Mouse (Mus musculus) granulocyte monocyte progenitor cell, adult 5-6 weeks (primary cell): ENCODE data around the gene Gm49661. TPM values are rescaled to one million over a fixed set of nuclear protein-coding genes. Genes with fewer than 3 reads are reported as not detected.

Source experiments
- ATAC-seq: replicated peaks from 2 replicates; pipeline ENCODE4 v1.8.0; 2016; ENCODE audit warnings: mild to moderate bottlenecking, moderate TSS enrichment, inconsistent platforms; ENCODE audit not compliant: poor library complexity, severe bottlenecking
- total RNA-seq, 2 experiments: library from RNA; stranded (forward) in 1 of 2; stranded (reverse) in 1 of 2; fragments of 200-712, 200-1000 nt in 1 of 2; fragments of >200 nt in 1 of 2; fragmentation: Nextera tagmentation in 1 of 2; gene quantifications; 2 replicates each; pipeline ENCODE4 v1.2.3; 2014 to 2017

Gene Gm49661
- total RNA-seq, 2 experiments from 2014 or later: not detected

DNA sequence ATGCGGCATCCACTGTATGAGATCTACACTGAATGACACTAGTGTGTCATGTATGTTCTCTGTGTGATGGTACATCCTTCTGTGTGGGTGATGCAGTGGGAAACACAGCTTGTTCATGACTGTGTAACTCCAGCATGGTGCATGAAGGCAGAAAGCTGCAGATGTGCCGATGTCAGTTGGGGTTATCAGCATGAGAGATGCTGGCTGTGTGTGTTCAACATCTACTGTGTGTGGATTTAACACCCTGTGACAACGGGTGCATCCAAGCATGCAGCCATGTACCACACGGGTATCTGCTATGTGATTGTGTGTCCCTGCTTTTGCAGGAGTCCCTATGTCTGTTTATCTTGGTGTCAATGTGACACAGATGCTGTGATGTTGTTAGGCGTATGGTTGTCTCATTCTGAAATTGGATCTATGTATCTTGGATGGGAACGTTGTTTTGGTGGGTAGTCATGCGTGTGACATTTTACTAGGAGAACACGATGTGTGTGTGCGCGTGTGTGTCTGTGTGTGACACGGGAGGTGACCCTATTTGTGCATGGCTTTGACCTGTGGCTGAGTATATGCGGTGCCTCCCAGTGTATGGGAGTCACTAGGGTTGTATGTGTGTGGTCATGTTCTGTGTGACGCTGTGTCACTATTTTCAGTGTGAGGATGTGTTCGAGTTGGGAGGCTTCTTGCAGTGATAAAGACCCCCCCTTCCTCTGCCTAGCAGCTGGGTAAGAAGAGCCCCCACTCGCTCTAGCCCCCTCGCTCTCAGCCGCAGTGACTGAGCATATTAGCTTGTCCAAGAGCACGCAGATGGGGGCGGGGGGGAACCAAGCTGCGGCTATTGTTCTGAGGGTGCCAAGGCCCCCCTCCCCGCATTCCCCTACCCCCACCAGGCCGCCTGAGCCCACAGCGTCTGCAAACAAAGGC is 32.9 kb downstream of the Gm49661 start:
- no peak for ATAC-seq

DNA sequence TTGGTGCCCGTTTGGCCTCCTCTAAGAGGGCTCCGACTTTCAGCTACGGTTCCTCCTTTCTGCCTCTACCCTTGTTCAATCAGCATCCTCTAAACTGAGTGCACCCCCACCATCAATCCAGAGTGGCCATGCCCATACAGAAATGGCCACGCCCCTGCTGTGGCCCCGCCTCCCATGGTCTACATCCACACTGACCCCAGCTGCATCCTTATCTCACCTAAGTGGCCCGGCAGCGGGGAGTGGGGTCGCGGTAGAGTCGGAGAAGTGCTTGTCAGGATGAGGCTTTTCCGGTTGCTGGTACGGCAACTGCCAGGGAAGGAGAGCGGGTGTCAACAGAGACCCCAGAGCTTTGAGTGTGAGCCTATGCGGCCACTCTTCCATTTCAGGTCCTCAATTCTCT is 33.7 kb downstream of the Gm49661 start:
- ATAC-seq: peak; percentile 33

DNA sequence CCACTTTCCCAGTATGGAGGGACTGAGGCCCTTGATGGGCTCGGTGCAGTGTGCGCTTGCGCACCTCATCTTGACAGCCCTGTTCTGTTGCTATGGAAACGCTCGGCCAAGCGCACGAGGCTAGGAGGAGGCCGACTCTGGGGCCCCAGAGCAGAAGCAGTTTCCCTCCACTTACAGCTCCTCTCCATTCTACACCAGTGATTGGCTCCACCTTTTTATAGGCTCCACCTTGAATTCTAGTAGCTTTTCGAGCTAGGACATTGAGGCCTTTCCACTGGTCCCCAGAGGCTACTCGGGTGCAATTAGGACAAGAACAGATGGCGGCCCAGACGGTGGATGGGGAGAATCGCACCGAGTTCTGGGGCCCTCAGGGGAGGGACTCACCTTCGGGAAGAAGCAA is 34.4 kb downstream of the Gm49661 start:
- no peak for ATAC-seq

DNA sequence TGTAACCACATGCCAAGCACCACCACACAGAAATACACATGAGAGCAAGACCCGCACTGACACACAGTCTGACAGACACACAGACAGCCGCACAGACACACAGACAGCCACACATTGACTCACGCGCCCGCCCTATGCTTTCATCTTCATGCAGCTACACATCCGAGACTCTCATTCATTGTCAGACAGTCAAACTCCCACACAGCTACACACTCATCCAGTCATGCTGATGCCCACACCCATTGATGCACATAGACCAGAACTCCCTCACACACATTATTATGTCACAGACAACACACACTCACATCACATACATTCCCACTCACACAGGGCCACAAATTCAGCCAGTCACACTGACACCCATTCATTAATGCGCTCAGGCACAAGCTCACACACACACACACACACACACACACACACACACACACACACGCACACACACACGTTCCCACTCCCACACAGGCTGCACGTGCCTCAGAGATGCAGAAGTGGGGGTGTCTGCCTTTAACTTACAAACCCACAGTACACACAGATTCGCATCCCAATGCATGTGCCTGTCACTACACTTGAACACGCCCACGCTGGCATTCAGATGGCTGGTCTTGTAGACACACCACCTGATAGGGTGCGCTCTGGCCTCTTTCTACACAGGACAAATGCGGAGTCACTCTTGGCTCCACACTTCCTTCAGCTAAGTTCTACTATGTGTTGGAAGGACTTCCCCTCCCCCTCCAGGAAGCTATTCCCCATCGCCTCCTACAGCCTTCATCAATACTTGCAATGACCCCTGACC is 35.3 kb downstream of the Gm49661 start:
- no peak for ATAC-seq

DNA sequence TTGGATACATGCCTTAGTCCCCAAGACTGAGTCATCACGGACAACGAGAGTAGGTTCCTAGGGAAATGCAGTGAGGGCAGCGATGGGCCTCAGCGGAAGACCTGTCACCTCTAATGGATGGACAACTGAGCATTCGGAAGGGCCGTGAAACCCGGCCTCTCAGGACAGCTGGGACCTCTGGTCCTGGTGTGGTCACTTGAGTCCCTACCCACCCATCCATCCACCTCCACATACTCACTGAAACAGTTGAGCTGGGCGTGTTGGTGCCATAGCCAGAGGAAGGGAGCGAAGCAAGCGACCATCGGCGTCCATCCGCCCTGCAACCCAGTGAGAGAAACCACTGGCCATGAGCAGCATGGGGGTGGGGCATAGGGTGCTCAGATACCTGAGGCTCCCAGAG is 38.7 kb downstream of the Gm49661 start:
- ATAC-seq: no peak

DNA sequence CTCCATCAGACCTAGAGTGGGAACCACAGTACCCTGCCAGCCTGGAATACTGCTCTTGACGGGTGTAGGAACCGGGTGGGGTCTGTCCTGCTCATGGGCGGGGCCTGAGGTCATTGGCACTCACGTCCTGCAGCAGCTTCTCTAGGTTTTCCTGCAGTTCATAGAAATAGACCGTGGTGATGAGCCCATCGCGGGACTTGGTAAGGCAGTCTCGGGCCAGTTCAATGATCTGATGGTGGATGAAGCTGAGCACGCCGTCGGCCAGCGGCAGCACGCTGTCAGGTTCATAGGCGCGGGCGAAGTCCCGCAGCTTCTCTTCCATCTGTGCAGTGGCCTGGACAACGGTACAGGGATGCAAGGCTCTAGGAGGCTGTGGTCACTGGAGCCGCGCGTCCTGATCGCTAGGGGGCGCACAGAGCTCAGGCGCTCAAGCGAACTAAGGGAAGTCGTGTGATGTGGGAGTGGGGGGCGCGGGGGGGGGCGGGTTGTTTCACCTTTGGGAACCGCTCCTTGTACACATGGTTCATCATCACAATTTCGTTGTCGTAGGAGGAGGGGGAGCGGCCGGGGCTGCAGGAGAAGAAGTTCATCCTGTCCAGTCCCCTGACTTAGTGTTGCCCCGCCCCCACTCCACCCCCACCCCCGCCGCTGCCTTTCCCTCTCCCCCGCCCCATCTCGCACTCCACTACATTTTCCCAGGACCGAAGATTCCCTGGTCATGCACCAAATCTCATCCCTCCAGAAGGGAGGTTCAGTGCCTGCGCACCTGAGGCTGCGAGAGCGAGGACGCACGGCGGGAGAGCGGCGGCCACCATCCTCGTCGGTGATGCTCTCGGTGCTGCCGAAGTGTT is 40.6 kb downstream of the Gm49661 start:
- peak; percentile 87 for ATAC-seq

DNA sequence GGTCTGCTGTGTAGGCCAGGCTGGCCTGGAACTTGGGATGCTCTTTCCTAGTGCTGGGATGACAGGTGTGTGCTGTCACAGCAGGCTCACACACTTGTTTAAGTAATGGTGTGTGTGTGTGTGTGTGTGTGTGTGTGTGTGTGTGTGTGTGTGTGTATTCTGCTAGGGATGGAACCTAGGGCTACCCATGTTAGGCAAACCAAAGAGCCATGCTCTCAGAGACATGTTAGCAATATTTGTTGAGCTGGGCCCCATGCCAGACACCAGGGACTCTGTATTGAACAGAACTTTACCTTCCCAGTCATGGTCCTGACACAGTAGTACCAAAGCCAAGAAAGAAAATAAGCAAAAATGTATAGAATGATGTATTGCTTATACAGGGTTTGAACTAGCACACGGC is 41.7 kb downstream of the Gm49661 start:
- no peak for ATAC-seq

DNA sequence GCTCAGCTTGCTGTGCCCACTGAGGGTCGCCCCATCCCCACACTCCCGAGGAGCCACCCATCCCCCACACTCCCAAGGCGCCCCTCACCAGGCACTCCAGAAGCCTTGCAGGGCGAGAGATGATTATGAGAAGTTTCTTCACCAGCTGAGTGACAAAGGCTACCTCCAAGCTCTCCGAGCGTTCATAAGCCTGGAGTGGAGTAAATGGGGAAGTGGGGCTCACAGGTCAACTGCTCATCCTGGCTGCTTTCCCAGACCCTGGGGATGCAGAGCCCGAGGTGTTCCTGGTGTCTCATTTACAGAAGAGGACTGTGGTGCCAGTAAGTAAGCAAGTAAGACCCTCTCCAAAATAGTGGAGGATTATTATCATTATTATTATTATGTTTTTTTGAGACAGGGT is 43.7 kb downstream of the Gm49661 start:
- ATAC-seq: peak; percentile 53

DNA sequence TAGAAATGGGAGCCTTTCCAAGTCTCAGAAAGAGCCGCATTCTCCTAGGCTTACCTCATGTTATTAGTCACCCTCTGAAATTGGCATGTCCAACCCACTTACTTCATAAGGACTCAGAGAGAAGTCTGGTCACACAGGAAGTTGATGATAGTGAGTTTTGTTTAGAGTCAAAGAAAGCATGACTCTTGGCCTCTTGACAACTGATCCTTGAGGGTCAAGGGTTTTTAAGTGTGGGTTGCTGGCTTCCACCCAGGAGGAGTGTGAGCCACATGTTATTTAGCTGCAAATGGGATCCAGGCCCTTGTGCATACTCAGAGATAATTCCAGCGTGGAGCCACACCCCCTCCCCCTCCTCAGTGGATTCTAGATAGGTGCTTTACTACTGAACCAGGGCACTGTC is 47.6 kb downstream of the Gm49661 start:
- no peak for ATAC-seq

DNA sequence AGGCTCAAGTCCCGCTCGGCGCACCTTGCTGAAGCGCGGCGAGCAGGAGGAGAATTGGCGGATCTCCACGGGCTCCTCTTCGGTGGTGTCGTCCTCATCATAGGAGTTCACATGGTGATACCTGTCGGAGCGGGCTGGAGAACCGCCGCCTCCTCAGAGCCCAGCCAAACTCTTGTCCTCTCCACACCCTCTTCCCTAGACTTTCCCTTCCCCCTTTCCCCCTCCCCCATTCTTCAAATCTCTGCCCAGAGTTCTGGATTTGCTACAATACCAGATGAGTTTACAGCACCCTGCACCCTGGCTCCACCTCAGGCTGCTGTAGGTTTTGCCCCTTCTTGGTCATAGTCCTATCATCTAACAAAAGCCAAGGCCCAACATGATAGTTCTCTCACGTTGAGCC is 50.6 kb downstream of the Gm49661 start:
- ATAC-seq: no peak

DNA sequence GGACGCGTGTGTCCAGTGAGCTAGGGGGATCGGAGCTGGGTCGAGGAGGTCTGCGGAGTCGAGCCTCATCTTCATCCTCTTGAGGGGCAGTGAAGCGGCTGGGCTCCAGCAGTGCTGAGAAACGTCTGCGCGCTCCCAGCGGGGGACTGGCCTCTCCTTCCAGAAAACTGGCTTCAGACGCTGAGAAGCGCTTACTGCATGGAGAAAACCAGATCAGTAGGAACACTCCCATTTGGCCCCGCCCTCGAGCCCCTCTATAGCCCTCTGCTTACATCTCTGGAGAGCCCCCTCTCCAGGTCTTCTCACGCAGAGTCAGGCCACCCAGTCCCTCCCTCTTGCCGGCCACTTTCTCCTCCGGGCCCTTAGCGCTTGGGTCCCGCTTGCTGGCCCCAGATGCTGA is 51.5 kb downstream of the Gm49661 start:
- no peak for ATAC-seq

Other genes with a start within 250 kb of the Gm49661 start
- gene G430095P16Rik, start 246.4 kb downstream of the Gm49661 start, total RNA-seq (2014; fragmentation: Nextera tagmentation): 11.0 and 17.9 TPM in 2 replicates
- gene G430095P16Rik, start 246.4 kb downstream of the Gm49661 start, total RNA-seq (2017): 4.4 and 4.8 TPM in 2 replicates
- gene Nfix, start 169.1 kb downstream of the Gm49661 start, total RNA-seq (2014; fragmentation: Nextera tagmentation): 25.7 and 51.2 TPM in 2 replicates
- gene Nfix, start 169.1 kb downstream of the Gm49661 start, total RNA-seq (2017): 9.5 and 12.8 TPM in 2 replicates
- 4.1 and 4.7 TPM in 2 replicates for gene Dand5, start 146.6 kb downstream of the Gm49661 start, total RNA-seq (2014; fragmentation: Nextera tagmentation)
- gene Dand5, start 146.6 kb downstream of the Gm49661 start, total RNA-seq (2017): 3.6 and 3.7 TPM in 2 replicates
- gene Gadd45gip1, start 137.9 kb downstream of the Gm49661 start, total RNA-seq (2014; fragmentation: Nextera tagmentation): 17.0 and 19.2 TPM in 2 replicates
- gene Gadd45gip1, start 137.9 kb downstream of the Gm49661 start, total RNA-seq (2017): 46.2 and 52.4 TPM in 2 replicates
- 41.8 TPM in 2 replicates for gene Rad23a, start 128.8 kb downstream of the Gm49661 start, total RNA-seq (2014; fragmentation: Nextera tagmentation)
- 20.1 and 21.4 TPM in 2 replicates for gene Rad23a, start 128.8 kb downstream of the Gm49661 start, total RNA-seq (2017)
- 1,333 and 1,645 TPM in 2 replicates for gene Calr, start 122.5 kb downstream of the Gm49661 start, total RNA-seq (2014; fragmentation: Nextera tagmentation)
- gene Calr, start 122.5 kb downstream of the Gm49661 start, total RNA-seq (2017): 4,572 and 4,672 TPM in 2 replicates
- 90.9 TPM in 2 replicates for gene Farsa, start 112.4 kb downstream of the Gm49661 start, total RNA-seq (2014; fragmentation: Nextera tagmentation)
- 187 and 190 TPM in 2 replicates for gene Farsa, start 112.4 kb downstream of the Gm49661 start, total RNA-seq (2017)
- 172 and 176 TPM in 2 replicates for gene Syce2, start 97.3 kb downstream of the Gm49661 start, total RNA-seq (2014; fragmentation: Nextera tagmentation)
- gene Syce2, start 97.3 kb downstream of the Gm49661 start, total RNA-seq (2017): 126 and 155 TPM in 2 replicates
- gene Gcdh, start 75.5 kb downstream of the Gm49661 start, total RNA-seq (2014; fragmentation: Nextera tagmentation): 23.2 and 25.8 TPM in 2 replicates
- gene Gcdh, start 75.5 kb downstream of the Gm49661 start, total RNA-seq (2017): 20.1 and 30.3 TPM in 2 replicates
- gene Klf1, start 67.5 kb downstream of the Gm49661 start, total RNA-seq (2014; fragmentation: Nextera tagmentation): 0.52 and 1.0 TPM in 2 replicates
- 0.43 and 0.72 TPM in 2 replicates for gene Klf1, start 67.5 kb downstream of the Gm49661 start, total RNA-seq (2017)
- gene Dnase2a, start 60.9 kb downstream of the Gm49661 start, total RNA-seq (2014; fragmentation: Nextera tagmentation): 35.6 and 55.5 TPM in 2 replicates
- 59.6 and 117 TPM in 2 replicates for gene Dnase2a, start 60.9 kb downstream of the Gm49661 start, total RNA-seq (2017)
- not detected in 2 replicates for gene Mast1, start 32.1 kb downstream of the Gm49661 start, total RNA-seq (2014; fragmentation: Nextera tagmentation)
- gene Mast1, start 32.1 kb downstream of the Gm49661 start, total RNA-seq (2017): not detected in 2 replicates
- gene Rtbdn, start 22.4 kb downstream of the Gm49661 start, total RNA-seq (2014; fragmentation: Nextera tagmentation): not detected in 2 replicates
- gene Rtbdn, start 22.4 kb downstream of the Gm49661 start, total RNA-seq (2017): not detected in 2 replicates
- gene Prdx2, start 154 bp upstream of the Gm49661 start, total RNA-seq (2014; fragmentation: Nextera tagmentation): 210 and 303 TPM in 2 replicates
- 360 and 421 TPM in 2 replicates for gene Prdx2, start 154 bp upstream of the Gm49661 start, total RNA-seq (2017)
- 116 and 172 TPM in 2 replicates for gene Rnaseh2a, start 334 bp upstream of the Gm49661 start, total RNA-seq (2014; fragmentation: Nextera tagmentation)
- 91.3 and 148 TPM in 2 replicates for gene Rnaseh2a, start 334 bp upstream of the Gm49661 start, total RNA-seq (2017)
- gene Junb, start 9.3 kb upstream of the Gm49661 start, total RNA-seq (2014; fragmentation: Nextera tagmentation): 3.3 and 14.2 TPM in 2 replicates
- 39.6 and 46.0 TPM in 2 replicates for gene Junb, start 9.3 kb upstream of the Gm49661 start, total RNA-seq (2017)
- 5.2 and 6.1 TPM in 2 replicates for gene Hook2, start 21.2 kb upstream of the Gm49661 start, total RNA-seq (2014; fragmentation: Nextera tagmentation)
- 5.7 and 8.2 TPM in 2 replicates for gene Hook2, start 21.2 kb upstream of the Gm49661 start, total RNA-seq (2017)
- not detected in 2 replicates for gene Best2, start 45.1 kb upstream of the Gm49661 start, total RNA-seq (2014; fragmentation: Nextera tagmentation)
- not detected in 2 replicates for gene Best2, start 45.1 kb upstream of the Gm49661 start, total RNA-seq (2017)
- gene Asna1, start 55.8 kb upstream of the Gm49661 start, total RNA-seq (2014; fragmentation: Nextera tagmentation): 73.1 and 73.3 TPM in 2 replicates
- gene Asna1, start 55.8 kb upstream of the Gm49661 start, total RNA-seq (2017): 74.5 and 91.2 TPM in 2 replicates
- 112 and 128 TPM in 2 replicates for gene Trir, start 57.4 kb upstream of the Gm49661 start, total RNA-seq (2014; fragmentation: Nextera tagmentation)
- gene Trir, start 57.4 kb upstream of the Gm49661 start, total RNA-seq (2017): 245 and 280 TPM in 2 replicates
- gene Tnpo2, start 67.5 kb upstream of the Gm49661 start, total RNA-seq (2014; fragmentation: Nextera tagmentation): 19.6 and 25.0 TPM in 2 replicates
- gene Tnpo2, start 67.5 kb upstream of the Gm49661 start, total RNA-seq (2017): 21.5 and 26.8 TPM in 2 replicates
- 11.6 and 13.5 TPM in 2 replicates for gene Fbxw9, start 90.6 kb upstream of the Gm49661 start, total RNA-seq (2014; fragmentation: Nextera tagmentation)
- 4.1 and 5.9 TPM in 2 replicates for gene Fbxw9, start 90.6 kb upstream of the Gm49661 start, total RNA-seq (2017)
- gene Gm5741, start 98.5 kb upstream of the Gm49661 start, total RNA-seq (2014; fragmentation: Nextera tagmentation): not detected in 2 replicates
- not detected in 2 replicates for gene Gm5741, start 98.5 kb upstream of the Gm49661 start, total RNA-seq (2017)
- 42.0 and 66.5 TPM in 2 replicates for gene Dhps, start 102.3 kb upstream of the Gm49661 start, total RNA-seq (2014; fragmentation: Nextera tagmentation)
- 19.6 and 30.1 TPM in 2 replicates for gene Dhps, start 102.3 kb upstream of the Gm49661 start, total RNA-seq (2017)
- 189 and 191 TPM in 2 replicates for gene Wdr83os, start 111.3 kb upstream of the Gm49661 start, total RNA-seq (2014; fragmentation: Nextera tagmentation)
- gene Wdr83os, start 111.3 kb upstream of the Gm49661 start, total RNA-seq (2017): 36.6 and 47.4 TPM in 2 replicates
- 56.2 and 81.8 TPM in 2 replicates for gene Wdr83, start 111.9 kb upstream of the Gm49661 start, total RNA-seq (2014; fragmentation: Nextera tagmentation)
- gene Wdr83, start 111.9 kb upstream of the Gm49661 start, total RNA-seq (2017): 23.3 and 32.8 TPM in 2 replicates
- gene Man2b1, start 113.8 kb upstream of the Gm49661 start, total RNA-seq (2014; fragmentation: Nextera tagmentation): 91.4 and 110 TPM in 2 replicates
- gene Man2b1, start 113.8 kb upstream of the Gm49661 start, total RNA-seq (2017): 52.9 and 83.5 TPM in 2 replicates
- gene Zfp791, start 153.7 kb upstream of the Gm49661 start, total RNA-seq (2014; fragmentation: Nextera tagmentation): not detected in 2 replicates
- not detected in 2 replicates for gene Zfp791, start 153.7 kb upstream of the Gm49661 start, total RNA-seq (2017)
- gene Cks1brt, start 182.5 kb upstream of the Gm49661 start, total RNA-seq (2014; fragmentation: Nextera tagmentation): not detected in 2 replicates
- gene Cks1brt, start 182.5 kb upstream of the Gm49661 start, total RNA-seq (2017): not detected in 2 replicates